Mouse (Mus musculus) cerebellum, adult 2 months (tissue): ENCODE results near the gene Psors1c2.

Source experiments
- CTCF ChIP-seq: fragments of 200-500 bp; IDR thresholded peaks from 2 replicates; pipeline ENCODE4 v1.5.1; 2011; ENCODE audit warnings: low read depth, mild to moderate bottlenecking, control low read depth, low read length, moderate library complexity, borderline replicate concordance; ENCODE audit not compliant: insufficient read depth
- POLR2A ChIP-seq: fragments of 200-500 bp; IDR thresholded peaks from 2 replicates; pipeline ENCODE4 v1.6.1; 2011; ENCODE audit warnings: low read length, control low read depth, borderline replicate concordance; ENCODE audit not compliant: insufficient read depth

DNA sequence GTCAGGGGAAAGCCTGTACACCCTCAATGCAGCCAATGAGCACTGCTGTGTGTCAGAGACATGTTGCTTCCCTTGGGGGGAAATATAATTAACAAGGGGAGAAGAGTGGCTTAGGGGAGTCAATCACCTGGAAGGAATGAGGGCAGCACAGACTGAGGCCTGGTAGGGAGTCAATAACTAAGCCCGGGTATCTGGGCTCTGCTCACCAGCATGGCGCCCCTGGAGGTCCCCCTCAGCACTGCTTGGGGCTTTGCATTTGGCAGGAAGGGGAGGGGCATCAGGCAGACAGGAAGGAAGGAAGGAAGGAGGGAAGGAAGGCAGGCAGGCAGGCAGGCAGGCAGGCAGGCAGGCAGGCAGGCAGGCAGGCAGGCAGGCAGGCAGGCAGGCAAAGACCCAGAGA, 14.5 kb downstream of the Psors1c2 start:
- TF ChIP-seq POLR2A: no peak
- no peak for TF ChIP-seq CTCF
